Mouse (Mus musculus) heart, adult 2 months (tissue): ENCODE results near the gene Agbl4.

Source experiments
- CTCF ChIP-seq: fragments of 200-600 bp; IDR thresholded peaks from 2 replicates; pipeline ENCODE4 v1.8.1; 2022; ENCODE audit warnings: antibody characterized with exemption, mild to moderate bottlenecking, moderate library complexity
- POLR2A ChIP-seq: fragments of 200-500 bp; IDR thresholded peaks from 2 replicates; pipeline ENCODE4 v1.6.1; 2011; ENCODE audit warnings: mild to moderate bottlenecking, low read depth, low read length, control low read depth; ENCODE audit not compliant: insufficient read depth

- no peak for TF ChIP-seq CTCF
- no peak for TF ChIP-seq POLR2A
These were observed 30.2 kb downstream of the Agbl4 start for GRCm38 (mm10) chr4:110427653-110428052.
